Mouse (Mus musculus): ENCODE results near the gene Wdr83. TPM values are rescaled to one million over a fixed set of nuclear protein-coding genes. Genes with fewer than 3 reads are reported as not detected.

The Wdr83 gene
- polyA plus RNA-seq, 1 experiment = 33.1 TPM

DNA sequence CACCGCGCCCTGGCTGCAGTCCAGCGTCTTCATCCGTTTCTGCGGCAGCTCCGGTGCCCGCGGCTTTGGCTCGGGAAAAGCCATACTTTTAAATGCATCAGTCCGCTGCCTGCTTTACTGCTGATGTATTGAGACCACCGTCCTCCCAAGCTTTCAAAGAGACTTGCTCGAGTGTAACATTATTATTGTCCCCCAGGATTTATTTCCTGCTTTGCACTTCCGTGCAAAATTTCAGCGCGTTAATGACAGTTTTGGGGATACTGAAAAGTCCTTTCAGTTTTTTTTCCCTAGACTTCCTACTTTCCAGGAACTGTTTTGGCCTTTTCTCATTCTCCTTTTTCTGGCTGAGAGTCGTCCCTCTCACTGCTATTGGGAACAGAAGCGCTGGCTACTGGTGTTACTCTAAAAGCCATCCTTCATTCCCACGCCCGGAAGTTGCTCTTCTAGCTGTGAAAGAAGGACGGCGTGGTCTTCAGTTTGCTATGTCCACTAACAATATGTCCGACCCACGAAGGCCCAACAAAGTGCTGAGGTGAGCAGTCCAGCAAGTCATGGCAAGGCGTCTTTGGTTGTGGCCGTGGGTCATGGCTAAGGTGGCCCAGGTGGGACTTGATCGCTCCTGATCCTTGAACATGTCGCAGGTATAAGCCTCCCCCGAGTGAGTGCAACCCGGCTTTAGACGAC lies 432 bp downstream of the Wdr83 start, which contains the start of gene Wdr83os:
Gene Wdr83os (plus strand): TSS at position 209 of the 684 bp plus-strand sequence.
- Histone ChIP-seq H3K4me3 (replicated peaks; ENCODE audit: extremely low read depth, low read depth, low read length) (peak within 1 kb of the TSS; percentile 87), H3K4me1 (ENCODE audit: control insufficient read depth, insufficient read depth, low read length) (peaks cover 15% of the 10 kb centered on the region)
- WGBS = under 1% methylated on average over 30 of the region's 30 CpGs
- peak; percentile 68 for DNase-seq
- no peak for TF ChIP-seq CTCF (IDR thresholded peaks at IDR 0.05; ENCODE audit: insufficient read depth, low read length)

DNA sequence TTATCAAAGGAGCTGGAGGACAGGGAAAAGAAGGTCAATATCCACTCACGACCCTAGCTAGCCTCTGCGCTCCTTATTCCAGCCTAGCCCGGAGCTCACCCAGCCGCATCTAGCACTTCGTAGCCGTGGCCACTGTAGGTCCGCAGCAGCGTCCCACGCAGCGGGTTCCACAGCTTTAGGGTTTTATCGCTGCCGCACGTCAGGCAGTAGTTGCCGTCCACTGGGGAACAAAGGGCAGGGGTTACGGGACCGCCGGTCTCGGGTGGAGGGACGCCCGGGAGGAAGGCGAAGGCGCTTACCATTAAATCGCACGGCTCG lies 933 bp downstream of the Wdr83 start:
- DNase-seq = no peak
- Histone ChIP-seq H3K4me3 (replicated peaks; ENCODE audit: extremely low read depth, low read depth, low read length) (peak overlapping the region; percentile 87), H3K4me1 (ENCODE audit: control insufficient read depth, insufficient read depth, low read length) (peaks cover 15% of the 10 kb centered on the region)
- TF ChIP-seq CTCF (IDR thresholded peaks at IDR 0.05; ENCODE audit: insufficient read depth, low read length) (no peak), POLR2A (IDR thresholded peaks at IDR 0.05; ENCODE audit: borderline replicate concordance, extremely low read depth, low read depth, low read length) (no peak)
- WGBS = under 1% methylated on average over 25 of the region's 25 CpGs

DNA sequence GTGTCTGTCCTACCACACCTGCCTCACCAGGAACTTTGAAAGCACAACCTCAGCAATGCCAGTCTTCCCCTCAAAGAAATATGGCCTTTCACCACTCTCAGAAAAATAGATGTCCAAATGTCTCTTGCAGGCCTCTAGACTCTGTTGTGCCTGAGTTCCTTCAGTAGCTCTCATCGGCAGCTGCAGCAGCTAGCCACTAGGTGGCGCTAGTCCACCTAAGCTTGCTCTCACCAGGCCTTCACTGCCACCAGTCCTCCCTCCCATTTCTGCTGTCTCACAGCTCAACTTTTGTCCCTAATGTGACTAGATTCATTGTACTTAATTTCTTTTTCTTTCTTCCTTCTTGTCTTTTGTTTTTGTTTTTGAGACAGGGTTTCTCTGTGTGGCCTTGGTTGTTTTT lies 4.1 kb downstream of the Wdr83 start:
- H3K4me1 ChIP-seq (ENCODE audit: control insufficient read depth, insufficient read depth, low read length) = peaks cover 16% of the 10 kb centered on the region
- 0% methylated on average over 2 of the region's 2 CpGs for WGBS
- no peak for TF ChIP-seq POLR2A (IDR thresholded peaks at IDR 0.05; ENCODE audit: borderline replicate concordance, extremely low read depth, low read depth, low read length)
- TF ChIP-seq CTCF (IDR thresholded peaks at IDR 0.05; ENCODE audit: insufficient read depth, low read length) = peak; percentile 96
- DNase-seq = peak; percentile 57
- no peak overlapping the region for H3K4me3 ChIP-seq (replicated peaks; ENCODE audit: extremely low read depth, low read depth, low read length)

DNA sequence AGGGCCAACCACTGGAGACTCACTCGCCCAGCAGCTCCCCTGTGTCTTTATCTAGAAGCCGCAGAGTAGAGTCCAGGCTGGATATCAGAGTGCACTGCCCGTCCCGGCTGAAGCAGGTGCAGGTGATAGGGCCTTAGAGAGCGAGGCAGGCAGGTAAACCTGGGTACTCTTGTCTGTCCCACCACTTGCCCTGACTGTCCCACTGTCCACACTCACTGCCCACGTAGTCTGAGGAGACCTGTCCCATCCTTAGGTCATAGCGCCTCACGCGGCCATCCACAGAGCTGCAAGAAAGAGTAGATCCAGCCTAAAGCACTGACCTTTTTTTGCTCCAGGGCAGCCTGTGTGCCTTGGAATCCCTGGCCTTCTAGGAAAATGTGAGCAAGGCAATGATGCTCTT lies 5.1 kb downstream of the Wdr83 start:
- peak; percentile 41 for DNase-seq

DNA sequence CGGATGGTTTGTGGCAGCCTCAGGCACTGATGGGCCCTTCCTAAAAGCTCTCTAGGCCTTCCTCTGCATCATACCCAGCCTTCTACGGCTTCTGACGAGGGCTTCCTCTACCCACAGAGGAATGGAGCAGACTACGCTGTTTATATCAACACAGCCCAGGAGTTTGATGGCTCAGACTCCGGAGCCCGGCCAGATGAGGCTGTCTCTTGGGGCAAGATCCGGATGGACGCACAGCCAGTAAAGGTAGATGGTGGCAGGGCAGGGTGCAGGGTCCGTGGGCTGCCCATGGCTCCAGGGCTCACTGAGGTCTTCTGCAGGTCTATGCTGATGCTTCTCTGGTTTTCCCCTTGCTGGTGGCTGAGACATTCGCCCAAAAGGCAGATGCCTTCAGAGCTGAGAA lies 6.5 kb downstream of the Wdr83 start:
- H3K4me3 ChIP-seq (replicated peaks; ENCODE audit: extremely low read depth, low read depth, low read length) = no peak overlapping the region
- H3K4me1 ChIP-seq (ENCODE audit: control insufficient read depth, insufficient read depth, low read length) = peaks cover 8% of the 10 kb centered on the region
- TF ChIP-seq CTCF (IDR thresholded peaks at IDR 0.05; ENCODE audit: insufficient read depth, low read length) (no peak), POLR2A (IDR thresholded peaks at IDR 0.05; ENCODE audit: borderline replicate concordance, extremely low read depth, low read depth, low read length) (no peak)
- WGBS = 88% methylated on average over 10 of the region's 10 CpGs
- no peak for DNase-seq

More for the DNA sequence above, 5.1 kb downstream of the Wdr83 start:
- TF ChIP-seq CTCF (IDR thresholded peaks at IDR 0.05; ENCODE audit: insufficient read depth, low read length) = peak; percentile 58
- no peak for TF ChIP-seq POLR2A (IDR thresholded peaks at IDR 0.05; ENCODE audit: borderline replicate concordance, extremely low read depth, low read depth, low read length)
- 77% methylated on average over 9 of the region's 9 CpGs for WGBS
- Histone ChIP-seq H3K4me3 (replicated peaks; ENCODE audit: extremely low read depth, low read depth, low read length) (no peak overlapping the region), H3K4me1 (ENCODE audit: control insufficient read depth, insufficient read depth, low read length) (peaks cover 12% of the 10 kb centered on the region)

DNA sequence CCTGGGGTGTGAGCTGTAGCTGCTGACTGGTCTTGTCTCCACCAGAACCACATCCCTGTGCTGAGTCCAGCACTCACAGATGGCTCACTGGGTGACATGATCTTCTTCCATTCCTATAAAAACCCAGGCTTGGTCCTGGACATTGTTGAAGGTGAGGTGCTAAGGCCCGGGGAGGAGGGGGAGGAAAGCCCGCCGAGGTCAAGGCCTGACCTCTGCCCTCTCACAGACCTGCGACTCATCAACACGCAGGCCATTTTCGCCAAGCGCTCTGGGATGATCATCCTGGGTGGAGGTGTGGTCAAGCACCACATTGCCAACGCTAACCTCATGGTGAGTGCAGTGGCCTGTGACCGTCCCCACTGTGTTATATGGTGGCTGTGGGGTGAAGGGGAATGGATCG lies 6.9 kb downstream of the Wdr83 start:
- TF ChIP-seq CTCF (IDR thresholded peaks at IDR 0.05; ENCODE audit: insufficient read depth, low read length) = no peak
- TF ChIP-seq POLR2A (IDR thresholded peaks at IDR 0.05; ENCODE audit: borderline replicate concordance, extremely low read depth, low read depth, low read length) = no peak
- Histone ChIP-seq H3K4me3 (replicated peaks; ENCODE audit: extremely low read depth, low read depth, low read length) (no peak overlapping the region), H3K4me1 (ENCODE audit: control insufficient read depth, insufficient read depth, low read length) (peaks cover 8% of the 10 kb centered on the region)
- WGBS = 77% methylated on average over 10 of the region's 10 CpGs
- no peak for DNase-seq

DNA sequence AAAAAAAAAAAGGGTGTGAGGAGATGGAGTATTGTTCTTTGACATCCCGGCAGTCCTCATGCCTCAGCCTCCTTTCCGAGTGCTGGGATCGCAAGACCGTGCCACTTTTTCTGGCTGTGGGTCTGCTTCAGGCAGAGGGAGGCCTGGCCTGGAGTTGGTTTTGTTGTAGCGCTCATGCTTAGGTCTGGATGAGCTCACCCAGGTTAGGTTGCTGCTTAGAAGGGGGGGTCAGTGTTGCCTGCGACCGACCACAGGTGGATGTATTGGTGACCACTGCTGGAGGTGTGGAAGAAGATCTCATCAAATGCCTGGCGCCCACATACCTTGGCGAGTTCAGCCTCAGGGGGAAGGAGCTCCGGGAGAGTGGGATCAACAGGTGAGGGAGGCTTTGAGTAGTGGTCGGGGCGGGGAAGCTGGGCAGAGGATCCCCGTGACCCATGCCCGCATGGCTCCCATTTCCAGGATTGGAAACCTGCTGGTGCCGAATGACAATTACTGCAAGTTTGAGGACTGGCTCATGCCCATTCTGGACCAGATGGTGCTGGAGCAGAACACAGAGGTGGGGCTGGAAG lies 8.0 kb downstream of the Wdr83 start:
- Histone ChIP-seq H3K4me1 (ENCODE audit: control insufficient read depth, insufficient read depth, low read length) (peaks cover 8% of the 10 kb centered on the region), H3K4me3 (replicated peaks; ENCODE audit: extremely low read depth, low read depth, low read length) (no peak overlapping the region)
- no peak for DNase-seq
- TF ChIP-seq POLR2A (IDR thresholded peaks at IDR 0.05; ENCODE audit: borderline replicate concordance, extremely low read depth, low read depth, low read length) = no peak
- TF ChIP-seq CTCF (IDR thresholded peaks at IDR 0.05; ENCODE audit: insufficient read depth, low read length) = no peak
- WGBS = 84% methylated on average over 15 of the region's 15 CpGs

DNA sequence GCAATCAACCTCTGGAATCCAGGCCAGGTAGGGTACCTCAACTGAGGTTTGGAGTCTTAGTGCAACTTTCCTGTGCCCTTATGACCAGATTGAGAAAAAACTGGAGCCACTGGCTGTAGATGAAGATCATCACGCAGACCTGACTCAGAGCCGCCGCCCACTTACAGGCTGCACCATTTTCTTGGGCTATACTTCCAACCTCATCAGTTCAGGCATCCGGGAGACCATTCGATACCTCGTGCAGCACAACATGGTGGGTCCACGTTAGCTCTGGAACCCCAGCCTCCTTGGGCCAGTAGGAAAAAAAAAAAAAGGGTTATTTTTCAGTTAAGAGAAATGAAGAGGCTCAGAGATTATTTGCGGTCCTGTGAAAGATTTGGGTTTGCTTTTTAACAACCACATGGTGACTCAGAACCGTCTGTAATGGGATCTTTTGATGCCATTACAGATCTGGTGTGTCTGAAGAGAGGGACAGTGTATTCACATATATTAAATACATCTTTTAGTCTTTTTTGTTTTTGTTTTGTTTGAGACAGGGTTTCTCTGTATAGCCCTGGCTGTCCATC lies 8.7 kb downstream of the Wdr83 start:
- no peak for DNase-seq
- H3K4me1 ChIP-seq (ENCODE audit: control insufficient read depth, insufficient read depth, low read length) = peaks cover 8% of the 10 kb centered on the region
- 30% methylated on average over 9 of the region's 9 CpGs for WGBS
- no peak for TF ChIP-seq POLR2A (IDR thresholded peaks at IDR 0.05; ENCODE audit: borderline replicate concordance, extremely low read depth, low read depth, low read length)
- peak overlapping the region; percentile 79 for H3K4me3 ChIP-seq (replicated peaks; ENCODE audit: extremely low read depth, low read depth, low read length)

DNA sequence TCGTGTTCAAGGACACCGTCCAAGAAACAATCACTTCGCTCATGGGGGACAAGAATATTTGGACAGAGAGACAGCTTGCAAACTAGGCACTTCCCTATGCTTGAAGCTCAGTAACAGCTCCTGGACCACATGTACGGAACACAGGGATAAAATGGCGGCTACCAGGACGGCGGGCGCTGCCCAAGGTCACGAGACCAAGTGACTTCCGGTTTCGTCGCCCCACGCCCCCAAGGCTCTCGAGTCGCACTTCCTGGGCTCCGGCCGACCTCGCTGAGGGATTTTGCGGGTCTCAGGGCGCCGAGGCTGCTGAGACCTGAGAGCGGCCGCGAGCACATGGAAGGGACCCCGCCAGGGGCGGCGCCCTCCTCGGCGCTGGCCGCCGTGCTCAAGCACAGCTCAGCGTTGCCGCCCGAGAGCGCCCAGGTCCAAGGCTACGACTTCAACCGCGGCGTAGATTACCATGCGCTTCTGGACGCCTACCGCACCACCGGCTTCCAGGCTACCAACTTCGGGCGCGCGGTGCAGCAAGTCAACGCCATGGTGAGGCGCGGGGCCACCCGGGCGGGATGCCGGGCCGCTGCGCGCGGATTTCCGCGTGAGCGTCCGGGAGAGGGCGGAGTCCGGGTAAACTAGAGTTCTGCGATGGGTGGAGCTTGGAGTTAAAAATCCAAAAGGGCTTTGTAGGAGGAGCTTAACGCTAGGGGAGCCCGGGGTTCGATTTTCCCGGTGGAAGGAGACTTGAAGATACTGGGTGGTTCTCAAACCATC lies 9.4 kb downstream of the Wdr83 start, which contains the start of gene Dhps:
Gene Dhps (plus strand): TSS at position 244 of the 768 bp plus-strand sequence.
- DNase-seq = peak; percentile 88
- Histone ChIP-seq H3K4me1 (ENCODE audit: control insufficient read depth, insufficient read depth, low read length) (peaks cover 8% of the 10 kb centered on the region), H3K4me3 (replicated peaks; ENCODE audit: extremely low read depth, low read depth, low read length) (peak within 1 kb of the TSS; percentile 79)
- peak; percentile 64 for TF ChIP-seq POLR2A (IDR thresholded peaks at IDR 0.05; ENCODE audit: borderline replicate concordance, extremely low read depth, low read depth, low read length)
- no peak for TF ChIP-seq CTCF (IDR thresholded peaks at IDR 0.05; ENCODE audit: insufficient read depth, low read length)
- WGBS = under 1% methylated on average over 68 of the region's 68 CpGs
